Mouse (Mus musculus): ENCODE results near the gene 9430007A20Rik. TPM values are rescaled to one million over a fixed set of nuclear protein-coding genes. Genes with fewer than 3 reads are reported as not detected.
"Not testable (repeated sequence)": the region's sequence is repeated elsewhere in the genome, so short reads cannot be mapped to it uniquely, and the experiment has no call there.

9430007A20Rik gene
- not detected in 2 replicates for total RNA-seq (2014; rRNA removed)
- polyA plus RNA-seq (2015; fragmentation: Nextera tagmentation; extraction: Ambion mirVana): not detected in 2 replicates

GRCm38 (mm10) chr4:144519522-144519921 is at the start of gene 9430007A20Rik:
TSS of gene 9430007A20Rik (plus strand) at chr4:144519822.
- WGBS: 80% methylated on average over 5 of the region's 5 CpGs
- H3K4me2 ChIP-seq (ENCODE audit: low read depth, low read length): no peak within 1 kb of the TSS
- TF ChIP-seq CTCF (IDR thresholded peaks at IDR 0.05; ENCODE audit: low read depth): no peak
- peaks cover 13% of the 10 kb centered on the region for H3K9me3 ChIP-seq (ENCODE audit: low read length)
- no peak within 1 kb of the TSS for H3K9ac ChIP-seq (replicated peaks; ENCODE audit: low read length)
- H3K27me3 ChIP-seq (ENCODE audit: insufficient read depth, low read length): no peaks in the 10 kb centered on the region
- H3K4me3 ChIP-seq (ENCODE audit: low read length): no peak within 1 kb of the TSS
- H3K27ac ChIP-seq: no peak within 1 kb of the TSS
- DNase-seq (ENCODE audit: low spot score) (no peak), ATAC-seq (no peak)
- no peaks in the 10 kb centered on the region for H3K36me3 ChIP-seq (ENCODE audit: insufficient read depth, low read length)
- H3K4me1 ChIP-seq (ENCODE audit: insufficient read depth, low read length): no peaks in the 10 kb centered on the region

- no peak for DNase-seq (ENCODE audit: low spot score)
- TF ChIP-seq CTCF (IDR thresholded peaks at IDR 0.05; ENCODE audit: low read depth): no peak
- H3K27me3 ChIP-seq (ENCODE audit: insufficient read depth, low read length): no peaks in the 10 kb centered on the region
- no peaks in the 10 kb centered on the region for H3K36me3 ChIP-seq (ENCODE audit: insufficient read depth, low read length)
- no peak for ATAC-seq
- no peak overlapping the region for H3K4me3 ChIP-seq (ENCODE audit: low read length)
- no peaks in the 10 kb centered on the region for H3K4me1 ChIP-seq (ENCODE audit: insufficient read depth, low read length)
- no peak overlapping the region for H3K9ac ChIP-seq (replicated peaks; ENCODE audit: low read length)
- H3K9me3 ChIP-seq (ENCODE audit: low read length): peaks cover 8% of the 10 kb centered on the region
- H3K27ac ChIP-seq: no peak overlapping the region
- H3K4me2 ChIP-seq (ENCODE audit: low read depth, low read length): no peak overlapping the region
Observed at GRCm38 (mm10) chr4:144493331-144493730, 26.3 kb upstream of the 9430007A20Rik start.

DNA sequence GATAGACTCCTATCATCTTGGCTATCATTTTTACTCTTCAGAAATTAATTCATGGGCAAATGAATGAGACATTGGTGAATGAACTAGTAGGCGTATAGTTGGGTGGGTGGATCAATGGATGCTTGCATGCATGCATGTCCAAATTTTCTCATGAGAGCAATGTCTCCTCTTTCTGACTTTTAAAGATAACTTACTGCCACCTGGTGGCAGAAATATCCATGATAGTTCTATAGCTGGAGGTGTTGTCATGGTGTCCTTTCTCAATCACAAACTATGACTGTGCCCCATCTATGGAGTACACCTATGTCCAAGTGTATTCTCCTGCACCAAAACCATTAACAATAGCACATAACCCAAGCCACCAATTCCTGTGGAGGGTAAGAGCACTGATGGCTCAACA is 13.1 kb upstream of the 9430007A20Rik start:
- no peak for TF ChIP-seq CTCF (IDR thresholded peaks at IDR 0.05; ENCODE audit: low read depth)
- no peak for ATAC-seq
- WGBS: 80% methylated on average over 1 of the region's 1 CpGs

DNA sequence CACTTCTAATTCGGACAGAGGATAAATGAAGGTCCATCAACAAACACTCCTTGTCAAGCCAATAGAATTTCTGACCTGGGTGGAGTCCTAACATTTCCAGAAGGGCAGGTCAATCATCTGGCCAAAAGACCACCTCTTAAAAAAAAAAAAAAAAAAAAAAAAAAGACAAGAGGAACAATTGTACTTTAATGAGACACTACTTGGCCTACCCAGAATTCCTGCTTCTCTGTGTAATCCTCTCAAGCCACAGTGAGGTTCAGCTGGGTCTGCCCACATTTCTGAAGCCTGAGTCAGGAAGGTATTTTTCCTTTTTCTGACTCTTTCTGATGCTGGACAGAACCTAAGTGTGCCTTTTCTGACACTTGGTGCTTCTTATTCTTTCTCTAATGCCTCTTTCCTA is 25.1 kb downstream of the 9430007A20Rik start:
- H3K4me3 ChIP-seq (ENCODE audit: low read length): no peak overlapping the region
- no peaks in the 10 kb centered on the region for H3K27me3 ChIP-seq (ENCODE audit: insufficient read depth, low read length)
- H3K4me1 ChIP-seq (ENCODE audit: insufficient read depth, low read length): no peaks in the 10 kb centered on the region
- WGBS: 80% methylated on average over 1 of the region's 1 CpGs
- no peak for DNase-seq (ENCODE audit: low spot score)
- H3K27ac ChIP-seq: no peak overlapping the region
- ATAC-seq: no peak
- no peak overlapping the region for H3K9ac ChIP-seq (replicated peaks; ENCODE audit: low read length)
- no peak overlapping the region for H3K4me2 ChIP-seq (ENCODE audit: low read depth, low read length)
- no peak for TF ChIP-seq CTCF (IDR thresholded peaks at IDR 0.05; ENCODE audit: low read depth)
- peaks cover 24% of the 10 kb centered on the region for H3K9me3 ChIP-seq (ENCODE audit: low read length)
- no peaks in the 10 kb centered on the region for H3K36me3 ChIP-seq (ENCODE audit: insufficient read depth, low read length)

More for the DNA sequence above, 13.1 kb upstream of the 9430007A20Rik start:
- H3K4me3 ChIP-seq (ENCODE audit: low read length): no peak overlapping the region
- no peak overlapping the region for H3K4me2 ChIP-seq (ENCODE audit: low read depth, low read length)
- no peaks in the 10 kb centered on the region for H3K4me1 ChIP-seq (ENCODE audit: insufficient read depth, low read length)
- no peak for DNase-seq (ENCODE audit: low spot score)
- no peaks in the 10 kb centered on the region for H3K36me3 ChIP-seq (ENCODE audit: insufficient read depth, low read length)
- no peaks in the 10 kb centered on the region for H3K27me3 ChIP-seq (ENCODE audit: insufficient read depth, low read length)
- no peak overlapping the region for H3K9ac ChIP-seq (replicated peaks; ENCODE audit: low read length)
- no peak overlapping the region for H3K27ac ChIP-seq
- H3K9me3 ChIP-seq (ENCODE audit: low read length): peaks cover 14% of the 10 kb centered on the region

DNA sequence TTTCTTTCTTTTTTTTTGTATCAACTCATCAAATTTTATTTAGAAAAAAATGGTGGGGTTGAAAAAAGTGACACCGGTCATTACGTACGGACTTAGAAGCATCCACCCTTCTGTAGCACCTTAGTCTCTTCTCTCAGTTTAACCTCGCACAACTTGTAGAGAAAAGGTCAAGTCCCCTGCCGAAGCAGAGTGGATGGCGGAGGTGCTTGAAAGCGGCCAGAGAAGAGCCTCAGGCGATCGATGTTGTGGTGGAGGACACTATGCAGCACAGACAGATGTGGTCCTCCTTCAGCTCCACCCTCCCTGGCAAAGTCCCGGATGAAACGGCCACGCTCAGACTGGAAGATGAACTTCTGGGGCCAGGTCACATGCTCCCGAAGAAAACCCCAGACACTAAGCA is 25.7 kb downstream of the 9430007A20Rik start:
- not testable (repeated sequence) for H3K4me2 ChIP-seq (ENCODE audit: low read depth, low read length); H3K27me3 ChIP-seq (ENCODE audit: insufficient read depth, low read length); H3K36me3 ChIP-seq (ENCODE audit: insufficient read depth, low read length); H3K27ac ChIP-seq; ATAC-seq; H3K9ac ChIP-seq (replicated peaks; ENCODE audit: low read length); H3K4me1 ChIP-seq (ENCODE audit: insufficient read depth, low read length); H3K4me3 ChIP-seq (ENCODE audit: low read length); DNase-seq (ENCODE audit: low spot score)
- H3K9me3 ChIP-seq (ENCODE audit: low read length): peaks cover 28% of the 10 kb centered on the region
- 93% methylated on average over 13 of the region's 13 CpGs for WGBS

DNA sequence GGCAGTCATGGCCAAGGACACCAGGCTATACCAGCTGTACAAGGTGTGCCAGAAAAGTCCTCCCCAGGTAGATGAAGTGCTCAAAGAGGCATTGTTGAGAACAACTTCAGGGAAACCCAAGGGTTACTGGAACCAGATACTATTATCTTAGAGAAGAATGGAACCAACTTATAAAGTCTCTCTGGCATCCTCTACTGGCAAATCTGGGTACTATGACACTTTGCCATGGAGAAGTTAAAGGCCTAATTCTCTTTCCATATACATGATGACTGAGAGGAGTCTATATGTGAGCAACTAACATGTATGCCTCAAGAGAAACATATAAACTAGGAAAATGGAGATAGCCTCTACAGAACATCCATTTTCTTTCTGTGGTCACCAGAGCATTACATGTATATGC is 31.5 kb downstream of the 9430007A20Rik start:
- no peak for ATAC-seq
- no peak overlapping the region for H3K27ac ChIP-seq
- H3K27me3 ChIP-seq (ENCODE audit: insufficient read depth, low read length): no peaks in the 10 kb centered on the region
- H3K4me1 ChIP-seq (ENCODE audit: insufficient read depth, low read length): no peaks in the 10 kb centered on the region
- H3K9ac ChIP-seq (replicated peaks; ENCODE audit: low read length): no peak overlapping the region
- TF ChIP-seq CTCF (IDR thresholded peaks at IDR 0.05; ENCODE audit: low read depth): no peak
- DNase-seq (ENCODE audit: low spot score): no peak
- no peak overlapping the region for H3K4me2 ChIP-seq (ENCODE audit: low read depth, low read length)
- H3K9me3 ChIP-seq (ENCODE audit: low read length): peaks cover 33% of the 10 kb centered on the region
- no peak overlapping the region for H3K4me3 ChIP-seq (ENCODE audit: low read length)
- no peaks in the 10 kb centered on the region for H3K36me3 ChIP-seq (ENCODE audit: insufficient read depth, low read length)

GRCm38 (mm10) chr4:144559792-144560191 is 40.2 kb downstream of the 9430007A20Rik start:
- Histone ChIP-seq H3K36me3 (ENCODE audit: insufficient read depth, low read length) (no peaks in the 10 kb centered on the region), H3K27ac (no peak overlapping the region), H3K4me1 (ENCODE audit: insufficient read depth, low read length) (no peaks in the 10 kb centered on the region), H3K9ac (replicated peaks; ENCODE audit: low read length) (no peak overlapping the region), H3K4me2 (ENCODE audit: low read depth, low read length) (no peak overlapping the region), H3K9me3 (ENCODE audit: low read length) (peaks cover 37% of the 10 kb centered on the region), H3K4me3 (ENCODE audit: low read length) (no peak overlapping the region), H3K27me3 (ENCODE audit: insufficient read depth, low read length) (no peaks in the 10 kb centered on the region)
- TF ChIP-seq CTCF (IDR thresholded peaks at IDR 0.05; ENCODE audit: low read depth): no peak
- ATAC-seq (no peak), DNase-seq (ENCODE audit: low spot score) (no peak)

Measured in hindbrain, postnatal 0 days (tissue).